Mouse (Mus musculus): ENCODE data around the gene Gpsm1.
"Not testable (repeated sequence)": the region's sequence is repeated elsewhere in the genome, so short reads cannot be mapped to it uniquely, and the experiment has no call there.

Gpsm1 gene

DNA sequence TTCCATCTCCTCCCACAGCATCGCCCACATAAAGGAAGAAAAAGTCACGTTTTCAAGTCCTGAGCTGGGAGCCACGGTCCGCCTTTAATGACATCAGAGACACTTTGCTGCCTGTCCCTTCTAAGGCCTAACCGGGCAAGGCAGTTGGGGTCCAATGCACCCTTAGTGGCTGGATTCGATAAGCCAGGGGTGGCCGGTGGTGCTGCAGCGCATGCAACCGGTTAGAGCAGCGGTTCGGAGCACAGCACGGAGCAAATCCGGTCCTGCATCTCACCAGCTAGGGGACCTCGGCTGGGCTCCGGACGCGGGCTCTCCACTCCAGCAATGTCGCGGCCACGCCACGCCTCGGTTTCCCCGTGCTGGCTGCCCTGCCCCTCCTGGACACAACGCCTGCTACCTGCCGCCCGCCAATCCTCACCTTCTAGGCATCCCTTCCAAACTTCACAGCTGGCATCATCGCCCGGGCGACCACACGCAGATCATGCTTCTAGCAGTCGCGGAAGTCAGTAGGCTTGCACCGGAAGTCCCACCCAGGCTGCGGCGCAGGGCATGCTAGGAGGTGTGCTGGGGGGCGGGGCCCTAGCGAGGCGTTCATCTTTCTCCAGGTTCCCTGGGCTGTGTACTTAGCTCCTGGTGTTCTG is 64.9 kb downstream of the Gpsm1 start, which contains the start of gene Snapc4:
Gene Snapc4, minus strand, starts transcription at position 523 of the 641 bp plus-strand sequence.
- peak; percentile 75 for DNase-seq (ENCODE audit: low spot score)

GRCm38 (mm10) chr2:26380871-26381270 is 65.6 kb downstream of the Gpsm1 start:
- not testable (repeated sequence) for DNase-seq (ENCODE audit: low spot score)

DNA sequence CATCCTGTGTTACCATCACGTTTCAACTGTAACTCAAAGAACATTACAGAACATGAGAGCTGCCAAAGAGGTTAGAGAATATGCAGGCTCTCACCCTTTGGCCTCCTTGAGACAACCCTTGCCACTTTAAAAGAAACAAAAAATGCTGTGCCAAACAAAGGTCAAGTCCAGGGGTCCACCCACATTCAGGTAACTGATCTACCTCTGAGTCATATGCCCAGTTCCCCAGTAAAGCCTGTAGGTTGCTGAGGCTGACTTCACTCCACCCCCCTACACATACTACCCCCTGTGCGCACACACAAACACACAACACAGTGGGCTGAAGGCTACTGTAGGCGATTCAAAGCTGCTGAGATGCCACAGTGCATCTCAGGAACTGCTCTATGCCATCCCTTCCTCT is 72.4 kb downstream of the Gpsm1 start:
- DNase-seq (ENCODE audit: low spot score) = no peak

DNA sequence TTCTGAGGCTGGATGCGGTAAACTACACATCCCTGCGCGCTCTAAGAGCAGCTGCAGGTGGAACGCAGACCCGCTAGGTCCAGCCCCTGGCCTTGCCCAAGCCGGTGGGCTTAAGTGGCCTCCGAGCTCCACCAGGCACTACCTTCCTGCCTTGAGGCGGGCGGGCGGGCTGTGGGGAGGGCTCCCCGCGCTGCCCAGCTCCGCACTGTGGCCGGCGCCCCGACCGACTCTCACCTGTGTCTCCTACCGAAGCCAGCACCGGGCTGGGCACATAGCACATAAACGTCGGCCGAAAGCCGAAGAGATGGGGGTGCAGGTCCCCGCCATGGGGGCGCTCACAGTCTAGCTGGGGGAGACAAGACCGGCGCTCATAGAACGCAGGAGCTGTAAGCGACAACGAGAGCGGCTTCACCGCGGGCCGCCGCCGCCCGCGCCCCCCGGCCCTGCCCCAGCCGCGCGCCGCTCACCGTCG is 73.4 kb downstream of the Gpsm1 start:
- DNase-seq (ENCODE audit: low spot score) = no peak

DNA sequence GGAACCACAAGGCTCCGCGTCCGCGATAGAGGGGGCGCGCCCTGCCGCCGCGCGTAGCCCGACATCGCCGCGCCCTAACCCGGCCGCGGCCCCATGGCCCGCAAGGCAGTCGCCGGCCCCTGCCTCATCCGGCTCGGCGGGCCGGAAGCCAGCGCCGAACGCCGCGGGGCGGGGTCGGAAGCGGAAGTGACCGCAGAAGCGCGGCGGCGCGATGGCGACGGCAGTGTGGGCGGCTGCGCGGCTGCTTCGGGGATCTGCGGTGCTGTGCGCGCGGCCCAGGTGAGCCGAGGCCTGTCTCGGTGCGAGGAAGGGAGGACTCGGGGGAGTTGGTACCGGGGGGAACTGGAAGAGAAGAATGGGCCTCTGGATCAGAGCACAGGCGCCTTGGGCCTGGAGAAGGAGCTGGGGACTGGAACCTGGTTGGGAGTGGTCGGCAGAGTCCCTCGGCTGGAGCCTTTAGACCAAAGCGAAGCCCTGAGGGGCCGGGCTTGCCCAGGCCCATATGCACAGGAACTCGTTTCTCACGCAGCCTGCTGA is 73.9 kb downstream of the Gpsm1 start, which contains the start of the genes Entr1 and Pmpca:
Gene Entr1, minus strand, starts transcription at position 163 of the 537 bp plus-strand sequence.
Gene Pmpca, plus strand, starts transcription at position 186 of the 537 bp plus-strand sequence.
- DNase-seq (ENCODE audit: low spot score) = peak; percentile 84

GRCm38 (mm10) chr2:26390954-26391353 is 75.6 kb downstream of the Gpsm1 start:
- no peak for DNase-seq (ENCODE audit: low spot score)

DNA sequence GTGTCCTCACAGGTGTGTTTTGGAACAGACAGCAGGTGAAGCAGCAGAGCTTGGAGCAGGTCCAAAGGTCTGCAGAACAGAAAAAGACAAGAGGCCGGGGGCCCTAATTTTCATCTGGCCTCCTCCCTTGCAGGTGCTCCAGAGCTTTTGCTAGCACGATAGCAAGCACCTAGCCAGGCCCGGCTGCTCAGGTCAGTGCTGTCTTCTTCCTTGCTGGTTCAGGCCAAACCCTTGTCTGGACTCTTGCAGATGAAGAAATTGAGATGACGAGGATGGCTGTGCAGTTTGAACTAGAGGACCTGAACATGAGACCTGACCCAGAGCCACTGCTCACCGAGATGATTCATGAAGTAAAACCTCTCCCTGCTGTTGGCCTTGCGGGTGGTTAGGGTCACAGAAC is 76.3 kb downstream of the Gpsm1 start:
- no peak for DNase-seq (ENCODE audit: low spot score)
